Mouse (Mus musculus) myocyte (in vitro differentiated cells): ENCODE data around the gene Rpl36.
A peak's percentile ranks its signal among the peaks of the same experiment; 100 is the strongest.

Experiments used
- CEBPB ChIP-seq: IDR thresholded peaks from 2 replicates; pipeline ENCODE4 v1.6.1; 2011; ENCODE audit warnings: mild to moderate bottlenecking, moderate library complexity; ENCODE audit not compliant: poor library complexity, insufficient read depth, severe bottlenecking
- E2F4 ChIP-seq: IDR thresholded peaks from one replicate; pipeline ENCODE4 v1.6.1; 2011; ENCODE audit warnings: mild to moderate bottlenecking, control low read depth, moderate library complexity; ENCODE audit not compliant: insufficient read depth
- MAX ChIP-seq: IDR thresholded peaks from one replicate; pipeline ENCODE4 v1.6.1; 2011; ENCODE audit warnings: low read depth, mild to moderate bottlenecking, control low read depth
- MYOD1 ChIP-seq, 3 experiments: IDR thresholded peaks; one replicate each; pipeline ENCODE4 v1.6.1; 2011; ENCODE audit warnings: control low read depth in 2 of 3, low read depth in 2 of 3, mild to moderate bottlenecking in 2 of 3, moderate library complexity in 1 of 3; ENCODE audit not compliant: insufficient read length in 2 of 3, control insufficient read depth in 1 of 3
- MYOG ChIP-seq, 3 experiments: IDR thresholded peaks; one replicate each; pipeline ENCODE4 v1.6.1; 2011; ENCODE audit warnings: control low read depth in 2 of 3, low read depth in 2 of 3, mild to moderate bottlenecking in 2 of 3; ENCODE audit not compliant: insufficient read length in 2 of 3, control insufficient read depth in 1 of 3, insufficient read depth in 1 of 3
- POLR2A ChIP-seq: IDR thresholded peaks from one replicate; pipeline ENCODE4 v1.6.1; 2011; ENCODE audit warnings: low read depth, mild to moderate bottlenecking, control low read depth, moderate library complexity; ENCODE audit not compliant: insufficient read length
- POLR2AphosphoS2 ChIP-seq: IDR thresholded peaks from one replicate; pipeline ENCODE4 v1.6.1; 2011; ENCODE audit warnings: low read depth, control low read depth; ENCODE audit not compliant: insufficient read length
- REST ChIP-seq: IDR thresholded peaks from one replicate; pipeline ENCODE4 v1.6.1; 2011; ENCODE audit warnings: mild to moderate bottlenecking, control low read depth, moderate library complexity; ENCODE audit not compliant: insufficient read depth, insufficient read length
- TCF12 ChIP-seq: IDR thresholded peaks from one replicate; pipeline ENCODE4 v1.6.1; 2011; ENCODE audit warnings: mild to moderate bottlenecking, control low read depth; ENCODE audit not compliant: poor library complexity, insufficient read depth, severe bottlenecking
- TCF3 ChIP-seq: IDR thresholded peaks from one replicate; pipeline ENCODE4 v1.6.1; 2011; ENCODE audit warnings: low read depth, control low read depth; ENCODE audit not compliant: insufficient read length
- USF1 ChIP-seq: IDR thresholded peaks from one replicate; pipeline ENCODE4 v1.6.1; 2011; ENCODE audit warnings: low read depth, mild to moderate bottlenecking, control low read depth, moderate library complexity

DNA sequence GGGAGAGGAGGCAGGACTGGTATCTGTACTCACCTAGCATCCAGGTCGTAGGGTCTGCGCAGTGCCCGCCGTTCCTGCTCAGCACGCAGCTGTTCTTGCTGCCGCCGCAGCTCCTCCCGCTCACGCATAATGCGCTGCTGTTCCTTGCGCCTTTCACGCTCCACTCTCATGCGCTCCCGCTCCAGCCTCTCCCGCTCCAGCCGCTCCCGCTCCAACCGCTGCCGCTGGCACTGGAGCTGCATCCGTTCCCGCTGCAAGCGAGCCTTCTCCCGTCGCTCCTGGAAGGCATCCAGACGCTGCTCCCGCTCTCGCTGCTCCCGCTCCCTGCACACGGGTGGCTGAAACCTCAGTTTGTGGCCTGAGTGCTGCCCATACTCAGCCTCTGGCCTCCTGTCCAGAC, 46.9 kb upstream of the Rpl36 start:
- TF ChIP-seq MAX (no peak), USF1 (no peak), POLR2A (peak; percentile 13), E2F4 (no peak), MYOD1 (IDR thresholded peaks at IDR 0.05; ENCODE audit: control insufficient read depth in 1 of 3, insufficient read length in 2 of 3, low read depth in 2 of 3) (no peak), CEBPB (no peak), MYOG (IDR thresholded peaks at IDR 0.05; ENCODE audit: control insufficient read depth in 1 of 3, insufficient read depth in 1 of 3, insufficient read length in 2 of 3, low read depth in 2 of 3) (no peak), TCF3 (no peak), REST (no peak), TCF12 (no peak), POLR2AphosphoS2 (peak; percentile 63)
